Mouse (Mus musculus) thymus, postnatal 0 days (tissue): ENCODE data around the gene Qtrt1. TPM values are rescaled to one million over a fixed set of nuclear protein-coding genes. Genes with fewer than 3 reads are reported as not detected.

ENCODE experiments used
- DNase-seq: peaks from one replicate; pipeline ENCODE4 v3.0.0-alpha.2; 2015; ENCODE audit warnings: low spot score
- polyA plus RNA-seq: library from polyadenylated mRNA; unstranded; fragments of >200 nt; fragmentation: Nextera tagmentation; extraction: Ambion mirVana; gene quantifications from 2 replicates; pipeline ENCODE4 v1.2.1, GENCODE M21; 2015

The Qtrt1 gene
- polyA plus RNA-seq, 1 experiment from 2014 or later: 29.1 TPM

- DNase-seq: no peak
Observed at GRCm38 (mm10) chr9:21450270-21450669, 38.6 kb downstream of the Qtrt1 start.

- peak; percentile 34 for DNase-seq
Observed at GRCm38 (mm10) chr9:21451391-21451790, 39.8 kb downstream of the Qtrt1 start.

- DNase-seq: no peak
Observed at GRCm38 (mm10) chr9:21451870-21452269, 40.2 kb downstream of the Qtrt1 start.

- no peak for DNase-seq
Observed at GRCm38 (mm10) chr9:21453003-21453402, 41.4 kb downstream of the Qtrt1 start.

GRCm38 (mm10) chr9:21453459-21453858 is 41.8 kb downstream of the Qtrt1 start:
- DNase-seq: no peak

- no peak for DNase-seq
Observed at GRCm38 (mm10) chr9:21454556-21454955, 42.9 kb downstream of the Qtrt1 start.

GRCm38 (mm10) chr9:21455103-21455770 is 43.6 kb downstream of the Qtrt1 start:
- no peak for DNase-seq

GRCm38 (mm10) chr9:21456246-21456929 is 44.8 kb downstream of the Qtrt1 start:
- no peak for DNase-seq

GRCm38 (mm10) chr9:21456930-21457634 is 45.4 kb downstream of the Qtrt1 start:
- peak; percentile 39 for DNase-seq

GRCm38 (mm10) chr9:21458821-21459220 is 47.2 kb downstream of the Qtrt1 start:
- DNase-seq: no peak

- no peak for DNase-seq
Observed at GRCm38 (mm10) chr9:21460400-21460940, 48.8 kb downstream of the Qtrt1 start.

GRCm38 (mm10) chr9:21463138-21463590 is 51.5 kb downstream of the Qtrt1 start:
- DNase-seq: no peak

GRCm38 (mm10) chr9:21463766-21464564 is 52.3 kb downstream of the Qtrt1 start:
- DNase-seq: peak; percentile 24

GRCm38 (mm10) chr9:21464565-21464928 is 52.9 kb downstream of the Qtrt1 start:
- peak; percentile 34 for DNase-seq

- DNase-seq: peak; percentile 61
Observed at GRCm38 (mm10) chr9:21469032-21470024, 57.7 kb downstream of the Qtrt1 start.

Other genes with a start within 250 kb of the Qtrt1 start
- 0.95 and 1.0 TPM in 2 replicates for gene Pde4a, start 246.1 kb upstream of the Qtrt1 start, polyA plus RNA-seq
- 61.2 and 64.2 TPM in 2 replicates for gene Keap1, start 172.5 kb upstream of the Qtrt1 start, polyA plus RNA-seq
- gene S1pr5, start 163.4 kb upstream of the Qtrt1 start, polyA plus RNA-seq: 0.09 TPM in 1 of 2 replicates, not detected in the other
- gene Atg4d, start 146.5 kb upstream of the Qtrt1 start, polyA plus RNA-seq: 49.2 and 56.2 TPM in 2 replicates
- gene Kri1, start 123.9 kb upstream of the Qtrt1 start, polyA plus RNA-seq: 17.9 and 25.1 TPM in 2 replicates
- gene Cdkn2d, start 120.4 kb upstream of the Qtrt1 start, polyA plus RNA-seq: 216 and 234 TPM in 2 replicates
- 20.2 and 21.0 TPM in 2 replicates for gene Ap1m2, start 99.5 kb upstream of the Qtrt1 start, polyA plus RNA-seq
- gene Slc44a2, start 91.1 kb upstream of the Qtrt1 start, polyA plus RNA-seq: 161 and 167 TPM in 2 replicates
- 138 TPM in 2 replicates for gene Ilf3, start 44.0 kb upstream of the Qtrt1 start, polyA plus RNA-seq
- 107 TPM in 2 replicates for gene Dnm2, start 13.1 kb downstream of the Qtrt1 start, polyA plus RNA-seq
- gene Tmed1, start 98.4 kb downstream of the Qtrt1 start, polyA plus RNA-seq: 30.2 and 31.1 TPM in 2 replicates
- gene AB124611, start 114.3 kb downstream of the Qtrt1 start, polyA plus RNA-seq: 18.8 and 19.9 TPM in 2 replicates
- gene Carm1, start 135.1 kb downstream of the Qtrt1 start, polyA plus RNA-seq: 10.9 and 12.4 TPM in 2 replicates
- gene Timm29, start 180.9 kb downstream of the Qtrt1 start, polyA plus RNA-seq: 28.8 and 30.9 TPM in 2 replicates
- gene Yipf2, start 181.0 kb downstream of the Qtrt1 start, polyA plus RNA-seq: 26.8 and 27.2 TPM in 2 replicates
- gene Smarca4, start 204.3 kb downstream of the Qtrt1 start, polyA plus RNA-seq: 62.3 and 71.5 TPM in 2 replicates